28 mouse cellular contexts compared by ENCODE assay signal in the genomic region with DNA sequence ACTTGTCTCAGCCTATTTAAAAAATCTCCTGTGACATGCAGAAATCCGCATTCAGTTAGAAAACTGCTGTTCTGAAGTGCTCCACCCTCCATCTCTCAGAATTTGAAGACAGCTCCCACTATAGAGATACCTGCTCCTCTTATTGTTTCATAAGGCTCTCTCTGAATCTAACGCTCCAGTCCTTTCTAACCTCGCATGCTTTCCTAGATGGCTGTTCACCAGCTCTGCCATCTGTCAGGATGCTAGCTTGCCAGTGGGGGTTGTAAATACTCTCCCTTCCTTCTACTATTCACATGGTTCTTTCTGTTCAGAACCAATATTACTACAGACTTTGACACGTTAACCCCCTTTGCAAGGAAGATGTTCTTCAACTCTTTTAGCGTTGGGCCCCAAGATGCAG.
DNase-seq lines count a peak whose midpoint lies in the region; ATAC-seq lines count a peak whose summit lies in the region.
"Had no signal": no experiment of that assay in that cellular context is flagged by ENCODE, and none has a peak within 500 bp of the region (broad histone marks: within the 10 kb centered on the region; RNA-seq: fewer than 3 reads in every experiment).

No protein-coding gene starts in this region.

- no peak overlapping the region for H3K27ac ChIP-seq in forebrain, embryonic 16.5 days (ENCODE audit: low read length)
- H3K27ac ChIP-seq in forebrain, embryonic 11.5 days (ENCODE audit: low read depth, low read length): no peak overlapping the region
- no peak overlapping the region for H3K27ac ChIP-seq in liver, embryonic 11.5 days (ENCODE audit: low read depth, low read length)
- H3K27ac ChIP-seq: embryonic facial prominence, embryonic 13.5 days; hindbrain, embryonic 10.5 days; intestine, embryonic 15.5 days; limb, embryonic 13.5 days; liver, embryonic 13.5 days; midbrain, embryonic 12.5 days; neural tube, embryonic 15.5 days had no signal

- H3K27me3 ChIP-seq in forebrain, embryonic 16.5 days (replicated peaks; ENCODE audit: control insufficient read depth, insufficient read depth, low read length): no peaks in the 10 kb centered on the region
- H3K27me3 ChIP-seq in forebrain, embryonic 11.5 days (ENCODE audit: control insufficient read depth, insufficient read depth, low read length): no peaks in the 10 kb centered on the region
- H3K27me3 ChIP-seq in liver, embryonic 11.5 days (replicated peaks; ENCODE audit: control insufficient read depth, insufficient read depth, low read length): no peaks in the 10 kb centered on the region
- H3K27me3 ChIP-seq: embryonic facial prominence, embryonic 13.5 days; intestine, embryonic 15.5 days; limb, embryonic 13.5 days; liver, embryonic 13.5 days; midbrain, embryonic 12.5 days; neural tube, embryonic 15.5 days had no signal

- ATAC-seq in cerebellum, adult (ENCODE audit: insufficient number of reproducible peaks, low FRiP score, low TSS enrichment): peak; percentile 72
- peak; percentile 67 for ATAC-seq in forebrain, embryonic 16.5 days
- ATAC-seq in forebrain, embryonic 11.5 days (replicated peaks; ENCODE audit: low FRiP score): no peak
- no peak for ATAC-seq in liver, embryonic 11.5 days (replicated peaks; ENCODE audit: low FRiP score)
- ATAC-seq: hindbrain, embryonic 16.5 days; intestine, embryonic 15.5 days had no signal

- no peak overlapping the region for H3K9ac ChIP-seq in forebrain, embryonic 16.5 days (replicated peaks; ENCODE audit: low read depth, low read length)
- no peak overlapping the region for H3K9ac ChIP-seq in forebrain, embryonic 11.5 days (ENCODE audit: low read length)
- no peak overlapping the region for H3K9ac ChIP-seq in liver, embryonic 11.5 days (ENCODE audit: low read depth, low read length)
- H3K9ac ChIP-seq: embryonic facial prominence, embryonic 13.5 days; intestine, embryonic 15.5 days; limb, embryonic 13.5 days; liver, embryonic 13.5 days; midbrain, embryonic 12.5 days; neural tube, embryonic 15.5 days had no signal

- H3K4me1 ChIP-seq in forebrain, embryonic 16.5 days (replicated peaks; ENCODE audit: control insufficient read depth, insufficient read depth, low read length): no peaks in the 10 kb centered on the region
- H3K4me1 ChIP-seq in forebrain, embryonic 11.5 days (replicated peaks; ENCODE audit: control insufficient read depth, insufficient read depth, low read length): no peaks in the 10 kb centered on the region
- no peaks in the 10 kb centered on the region for H3K4me1 ChIP-seq in liver, embryonic 11.5 days (replicated peaks; ENCODE audit: control insufficient read depth, insufficient read depth, low read length)
- H3K4me1 ChIP-seq: embryonic facial prominence, embryonic 13.5 days; hindbrain, embryonic 10.5 days; intestine, embryonic 15.5 days; limb, embryonic 13.5 days; liver, embryonic 13.5 days; midbrain, embryonic 12.5 days; neural tube, embryonic 15.5 days had no signal

- H3K4me3 ChIP-seq in forebrain, embryonic 16.5 days (replicated peaks; ENCODE audit: low read length): no peak overlapping the region
- no peak overlapping the region for H3K4me3 ChIP-seq in forebrain, embryonic 11.5 days (ENCODE audit: low read depth, low read length)
- no peak overlapping the region for H3K4me3 ChIP-seq in liver, embryonic 11.5 days (ENCODE audit: low read depth, low read length)
- H3K4me3 ChIP-seq: embryonic facial prominence, embryonic 13.5 days; erythroblast, embryonic 14.5 days; hindbrain, embryonic 10.5 days; intestine, embryonic 15.5 days; limb, embryonic 13.5 days; liver, embryonic 13.5 days; midbrain, embryonic 12.5 days; neural tube, embryonic 15.5 days had no signal

- no peak overlapping the region for H3K4me2 ChIP-seq in forebrain, embryonic 16.5 days (ENCODE audit: low read length)
- H3K4me2 ChIP-seq in forebrain, embryonic 11.5 days (ENCODE audit: low read depth, low read length, severe bottlenecking): no peak overlapping the region
- no peak overlapping the region for H3K4me2 ChIP-seq in liver, embryonic 11.5 days
- H3K4me2 ChIP-seq: embryonic facial prominence, embryonic 13.5 days; heart, embryonic 11.5 days; intestine, embryonic 15.5 days; limb, embryonic 13.5 days; liver, embryonic 13.5 days; midbrain, embryonic 12.5 days; neural tube, embryonic 15.5 days had no signal

- no peak for DNase-seq in cerebellum, adult 11 months
- DNase-seq in forebrain, embryonic 11.5 days (ENCODE audit: low spot score): no peak
- DNase-seq in cerebellum, postnatal 10 days: peak; percentile 80 to 83
- peak; percentile 20 to 38 for DNase-seq in layer of hippocampus, postnatal 10 days (ENCODE audit: low spot score in 2 of 2)
- DNase-seq in liver, embryonic 11.5 days (ENCODE audit: low spot score): no peak
- no peak for DNase-seq in spleen, postnatal 36 days (ENCODE audit: low spot score in 2 of 2)
- DNase-seq: adrenal gland, postnatal 10 days; embryo, embryonic 11 days; gastrocnemius, postnatal 14 days; heart, adult 11 months; kidney, adult 9 months; kidney, postnatal 25 days; liver, embryonic 13.5 days; lung, adult 2 months; lung, postnatal 14 days; thymus, adult 18-20 months; thymus, postnatal 36 days had no signal

- no peaks in the 10 kb centered on the region for H3K9me3 ChIP-seq in forebrain, embryonic 16.5 days (ENCODE audit: control insufficient read depth, low read length)
- no peaks in the 10 kb centered on the region for H3K9me3 ChIP-seq in forebrain, embryonic 11.5 days (ENCODE audit: control insufficient read depth, low read length)
- H3K9me3 ChIP-seq in liver, embryonic 11.5 days (ENCODE audit: control insufficient read depth, low read length): no peaks in the 10 kb centered on the region
- H3K9me3 ChIP-seq: embryonic facial prominence, embryonic 13.5 days; hindbrain, embryonic 10.5 days; intestine, embryonic 15.5 days; limb, embryonic 13.5 days; liver, embryonic 13.5 days; midbrain, embryonic 12.5 days; neural tube, embryonic 15.5 days had no signal

- no peaks in the 10 kb centered on the region for H3K36me3 ChIP-seq in forebrain, embryonic 16.5 days (ENCODE audit: control insufficient read depth, insufficient read depth)
- H3K36me3 ChIP-seq in forebrain, embryonic 11.5 days (ENCODE audit: control insufficient read depth, insufficient read depth, low read length): no peaks in the 10 kb centered on the region
- no peaks in the 10 kb centered on the region for H3K36me3 ChIP-seq in liver, embryonic 11.5 days (ENCODE audit: control insufficient read depth, insufficient read depth, low read length)
- H3K36me3 ChIP-seq: embryonic facial prominence, embryonic 13.5 days; hindbrain, embryonic 10.5 days; intestine, embryonic 15.5 days; limb, embryonic 13.5 days; liver, embryonic 13.5 days; midbrain, embryonic 12.5 days; neural tube, embryonic 15.5 days had no signal

- WGBS in forebrain, embryonic 16.5 days: 62% methylated on average over 5 of the region's 5 CpGs
- 90% methylated on average over 5 of the region's 5 CpGs for WGBS in forebrain, embryonic 11.5 days
- 79% methylated on average over 5 of the region's 5 CpGs for WGBS in liver, embryonic 11.5 days

Comparison
In these comparisons a context has a peak if more than half of its experiments do, and no peak if none do; other contexts are left out.
1. ATAC-seq: peak in cerebellum, adult (single experiment) and forebrain, embryonic 16.5 days (single experiment); none in forebrain, embryonic 11.5 days (single experiment) and liver, embryonic 11.5 days (single experiment).
2. DNase-seq: peak in cerebellum, postnatal 10 days (2 of 2) and layer of hippocampus, postnatal 10 days (2 of 2); none in cerebellum, adult 11 months (single experiment), forebrain, embryonic 11.5 days (single experiment), liver, embryonic 11.5 days (single experiment) and spleen, postnatal 36 days (0 of 2).